Mouse (Mus musculus) CH12.LX (cell line): Measurements from ENCODE around the gene Scyl1. TPM values are rescaled to one million over a fixed set of nuclear protein-coding genes. Genes with fewer than 3 reads are reported as not detected.

Experiments
- DNase-seq: peaks from one replicate; pipeline ENCODE4 v3.0.0-alpha.2; 2013; ENCODE audit errors: extremely low read depth
- H3K27ac ChIP-seq: 2 replicates; pipeline ENCODE4 v1.5.1; 2012; ENCODE audit warnings: low read depth, mild to moderate bottlenecking, control low read depth, moderate library complexity; ENCODE audit not compliant: insufficient read depth
- H3K27me3 ChIP-seq: replicated peaks from 2 replicates; pipeline ENCODE3; 2012; ENCODE audit warnings: inconsistent platforms
- H3K36me3 ChIP-seq, 2 experiments: replicated peaks in 1 of 2; 2 replicates each; pipeline versions ENCODE3 to v1.6.1; 2012; ENCODE audit warnings: inconsistent platforms in 1 of 2, low read length in 1 of 2, mild to moderate bottlenecking in 1 of 2, mixed read lengths in 1 of 2, moderate library complexity in 1 of 2; ENCODE audit not compliant: control insufficient read depth in 1 of 2, insufficient read depth in 1 of 2
- H3K4me1 ChIP-seq, 2 experiments: 2 replicates each; pipeline ENCODE4 v1.6.1; 2012; ENCODE audit warnings: inconsistent platforms in 1 of 2, moderate library complexity in 1 of 2; ENCODE audit not compliant: insufficient read depth in 2 of 2, control insufficient read depth in 1 of 2
- H3K4me2 ChIP-seq: 2 replicates; pipeline ENCODE4 v1.6.1; 2012; ENCODE audit warnings: low read depth, mild to moderate bottlenecking, control low read depth; ENCODE audit not compliant: poor library complexity, insufficient read depth, severe bottlenecking
- H3K4me3 ChIP-seq, 3 experiments: fragments of 150-350 bp in 1 of 3; sonication (generic) in 1 of 3; replicated peaks in 1 of 3; 2 replicates each; pipeline versions ENCODE3 to v1.5.1; 2011 to 2012; ENCODE audit warnings: low read depth in 2 of 3, low read length in 2 of 3, mild to moderate bottlenecking in 2 of 3, moderate library complexity in 2 of 3, control low read depth in 1 of 3, improper control_type of control experiment in 1 of 3, inconsistent platforms in 1 of 3, mixed read lengths in 1 of 3; ENCODE audit not compliant: poor library complexity in 1 of 3
- H3K79me2 ChIP-seq: replicated peaks from 2 replicates; pipeline ENCODE4 v1.6.1; 2012; ENCODE audit warnings: mild to moderate bottlenecking, moderate library complexity; ENCODE audit not compliant: control insufficient read depth, poor library complexity, insufficient read depth, severe bottlenecking; ENCODE audit errors: extremely low read depth
- H3K9ac ChIP-seq: 2 replicates; pipeline ENCODE4 v1.6.1; 2012; ENCODE audit warnings: low read depth, mild to moderate bottlenecking, control low read depth, moderate library complexity; ENCODE audit not compliant: insufficient read depth
- H3K9me3 ChIP-seq: replicated peaks from 2 replicates; pipeline ENCODE3; 2012; ENCODE audit warnings: low read length, inconsistent platforms, mixed read lengths
- ELF1 ChIP-seq: IDR thresholded peaks from 2 replicates; pipeline ENCODE4 v1.6.1; 2014; ENCODE audit warnings: low read depth, mild to moderate bottlenecking, inconsistent platforms, low read length, improper control_type of control experiment
- EP300 ChIP-seq: IDR thresholded peaks from 2 replicates; pipeline ENCODE4 v1.6.1; 2011; ENCODE audit warnings: low read length, improper control_type of control experiment
- HCFC1 ChIP-seq: IDR thresholded peaks from 2 replicates; pipeline ENCODE4 v1.6.1; 2012; ENCODE audit warnings: low read depth, mild to moderate bottlenecking, inconsistent platforms, low read length, improper control_type of control experiment
- JUND ChIP-seq: conservative IDR thresholded peaks from 2 replicates; pipeline ENCODE4 v1.6.1; 2011; ENCODE audit warnings: low read depth, low read length, improper control_type of control experiment
- KAT2A ChIP-seq: IDR thresholded peaks from 2 replicates; pipeline ENCODE4 v1.6.1; 2012; ENCODE audit warnings: low read length, improper control_type of control experiment, inconsistent platforms; ENCODE audit not compliant: insufficient replicate concordance
- MAX ChIP-seq: IDR thresholded peaks from 2 replicates; pipeline ENCODE4 v1.6.1; 2011; ENCODE audit warnings: low read length, improper control_type of control experiment
- MYC ChIP-seq: IDR thresholded peaks from 2 replicates; pipeline ENCODE4 v1.6.1; 2011; ENCODE audit warnings: low read depth, mild to moderate bottlenecking, improper control_type of control experiment, low read length
- POLR2A ChIP-seq: IDR thresholded peaks from 2 replicates; pipeline ENCODE4 v1.6.1; 2011; ENCODE audit warnings: low read depth, mild to moderate bottlenecking, improper control_type of control experiment, low read length
- POLR2AphosphoS2 ChIP-seq: IDR thresholded peaks from 2 replicates; pipeline ENCODE4 v1.6.1; 2011; ENCODE audit warnings: low read depth, low read length, improper control_type of control experiment
- RAD21 ChIP-seq: IDR thresholded peaks from 2 replicates; pipeline ENCODE4 v1.6.1; 2011; ENCODE audit warnings: low read depth, mild to moderate bottlenecking, low read length, improper control_type of control experiment, moderate library complexity
- ZNF384 ChIP-seq: IDR thresholded peaks from 2 replicates; pipeline ENCODE4 v1.6.1; 2012; ENCODE audit warnings: low read depth, low read length, improper control_type of control experiment, inconsistent platforms
- dilution Hi-C: fragments of 300-500 bp; cut with MboI; formaldehyde crosslinking; loops from 2 replicates; pipeline ENCODE4 v1.14.3; 2020; ENCODE audit warnings: low sequenced_read_pairs; ENCODE audit not compliant: extremely low pct_unique_long_range_greater_than_20kb, extremely low pct_ligation_motif_present
- in situ Hi-C: fragments of 300-500 bp; cut with MboI; formaldehyde crosslinking; loops from 3 replicates; pipeline ENCODE4 v1.14.3; 2019; ENCODE audit warnings: low sequenced_read_pairs, low pct_ligation_motif_present, low pct_unique_long_range_greater_than_20kb, mixed read lengths
- polyA plus RNA-seq: library from polyadenylated mRNA; unstranded; fragments of >175 nt; gene quantifications from 2 replicates; pipeline ENCODE4 v1.2.1, GENCODE M21; 2012; ENCODE audit warnings: low read depth; ENCODE audit not compliant: insufficient read length
- total RNA-seq, 2 experiments: library from RNA; depleted of rRNA; stranded (reverse); fragments of 300-350 nt in 1 of 2; fragments of >200 nt in 1 of 2; gene quantifications; 2 replicates each; pipeline ENCODE4 v1.2.3; 2012 to 2014

The Scyl1 gene
- total and polyA plus RNA-seq, 3 experiments = 35.1 to 56.1 (median 49.8) TPM

- Histone ChIP-seq H3K27me3 (no peaks in the 10 kb centered on the region), H3K36me3 (peaks cover 43 to 63% of the 10 kb centered on the region in 2 experiments), H3K9ac (peak overlapping the region; percentile 99), H3K79me2 (peaks cover 63% of the 10 kb centered on the region), H3K4me1 (peaks cover 5 to 34% of the 10 kb centered on the region in 2 experiments; a peak in 3 of 4 replicates), H3K4me3 (peak overlapping the region; percentile 60 to 98 (median 67)), H3K27ac (no peak overlapping the region), H3K4me2 (peak overlapping the region; percentile 97), H3K9me3 (no peaks in the 10 kb centered on the region)
- dilution Hi-C loops (no loop called here), in situ Hi-C loops (no loop called here)
- TF ChIP-seq POLR2A = peak; percentile 44; the same call in 1 of the 2 replicates
- TF ChIP-seq MAX = no peak
- no peak for TF ChIP-seq JUND
- DNase-seq = no peak
Measured at GRCm38 (mm10) chr19:5797381-5798111, 26.3 kb upstream of the Scyl1 start.

- Histone ChIP-seq H3K4me2 (peak overlapping the region; percentile 97), H3K27ac (0 out of 2 replicates have a peak overlapping the region, but pooled peaks have one; percentile 44), H3K4me1 (peaks cover 5 to 34% of the 10 kb centered on the region in 2 experiments; a peak in 3 of 4 replicates), H3K36me3 (peaks cover 43 to 63% of the 10 kb centered on the region in 2 experiments), H3K9me3 (no peaks in the 10 kb centered on the region), H3K79me2 (peaks cover 58% of the 10 kb centered on the region), H3K4me3 (peak overlapping the region in 2 of 3 experiments; percentile 67 to 98), H3K9ac (peak overlapping the region; percentile 99), H3K27me3 (no peaks in the 10 kb centered on the region)
- dilution Hi-C loops (no loop called here), in situ Hi-C loops (no loop called here)
- no peak for DNase-seq
- TF ChIP-seq POLR2AphosphoS2 (no peak), EP300 (no peak), KAT2A (no peak), RAD21 (no peak), ELF1 (no peak), MYC (no peak), HCFC1 (no peak), POLR2A (peak; percentile 27; the same call in 1 of the 2 replicates), ZNF384 (no peak)
Measured at GRCm38 (mm10) chr19:5796573-5797111, 25.4 kb upstream of the Scyl1 start.
